8 mouse cellular contexts compared by ENCODE assay signal in the genomic region with DNA sequence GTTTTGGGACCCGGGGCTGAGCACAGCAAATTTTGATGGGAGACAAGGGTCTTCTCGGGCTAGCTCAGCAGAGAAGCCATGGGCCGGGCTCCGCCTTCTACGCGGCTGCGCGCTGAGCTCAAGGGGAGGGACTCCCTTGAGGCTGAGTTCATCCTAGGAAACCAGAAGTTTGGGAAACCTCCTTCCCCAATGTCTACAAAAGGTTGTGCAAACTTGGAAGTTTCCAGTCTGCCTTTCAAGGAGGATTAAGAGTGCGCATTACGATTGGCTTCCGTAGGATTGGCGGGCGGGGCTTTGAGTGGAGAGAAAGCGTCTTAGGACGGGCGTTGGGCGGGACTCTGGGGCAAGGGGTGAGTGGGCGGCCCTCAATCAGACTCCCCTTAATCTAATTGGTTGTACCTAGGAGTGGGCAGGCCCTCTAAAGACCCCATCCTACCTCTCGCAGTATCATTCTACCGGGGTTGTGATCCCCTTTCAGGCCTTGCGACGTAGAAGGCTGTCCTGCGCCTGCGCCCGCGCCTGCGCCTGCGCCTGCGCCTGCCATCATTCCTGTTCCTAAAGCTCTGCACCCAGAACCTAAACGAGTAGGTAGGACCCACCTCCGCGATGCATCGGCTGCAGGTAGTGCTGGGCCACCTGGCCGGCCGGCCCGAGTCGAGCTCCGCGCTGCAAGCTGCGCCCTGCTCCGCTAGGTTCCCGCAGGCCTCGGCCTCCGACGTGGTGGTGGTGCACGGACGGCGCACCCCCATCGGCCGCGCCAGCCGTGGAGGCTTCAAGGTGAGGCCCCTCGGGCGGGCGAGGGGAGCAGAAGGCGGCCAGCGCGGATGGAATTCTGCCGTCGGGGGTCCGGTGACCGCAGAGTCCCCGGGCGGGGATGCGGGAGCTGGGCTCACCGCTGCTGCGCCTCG. TPM values are rescaled to one million over a fixed set of nuclear protein-coding genes. Genes with fewer than 3 reads are reported as not detected.
A peak's percentile ranks its signal among the peaks of the same experiment; 100 is the strongest.
DNase-seq lines count a peak whose midpoint lies in the region; ATAC-seq and TF ChIP-seq lines count a peak whose summit lies in the region.

Gene Myd88, minus strand, starts transcription at position 503 of the 908 bp plus-strand sequence.

- H3K9ac ChIP-seq in heart, embryonic 15.5 days, result peak within 1 kb of the TSS; percentile 80
- peak within 1 kb of the TSS; percentile 92 for H3K9ac ChIP-seq in liver, embryonic 14.5 days (replicated peaks)
- peak within 1 kb of the TSS; percentile 80 for H3K9ac ChIP-seq in neural tube, embryonic 11.5 days (ENCODE audit: low read length)
- peak within 1 kb of the TSS; percentile 86 for H3K9ac ChIP-seq in stomach, postnatal 0 days (ENCODE audit: low read length)

- WGBS in forebrain, embryonic 10.5 days, result under 1% methylated on average over 68 of the region's 68 CpGs
- under 1% methylated on average over 68 of the region's 68 CpGs for WGBS in heart, embryonic 15.5 days
- WGBS in liver, embryonic 14.5 days (ENCODE audit: insufficient replicate concordance), result under 1% methylated on average over 68 of the region's 68 CpGs
- under 1% methylated on average over 64 of the region's 68 CpGs for WGBS in neural tube, embryonic 11.5 days
- whole genome bisulfite sequencing in stomach, postnatal 0 days, result under 1% methylated on average over 68 of the region's 68 CpGs

- DNase-seq in CD8-positive naive resting alpha-beta T cell, adult 2 months (ENCODE audit: low read depth in 2 of 2, low spot score in 2 of 2), result peak; percentile 87 to 91
- peak; percentile 91 for DNase-seq in c-Kit-positive CD71-negative TER-119-negative erythroid progenitor cells, embryonic 14.5 days (ENCODE audit: low read depth)
- peak; percentile 95 for DNase-seq in forebrain, embryonic 10.5 days (ENCODE audit: extremely low spot score, low spot score)
- peak; percentile 98 to 99 for DNase-seq in kidney, postnatal 25 days
- peak; percentile 84 to 89 (median 86) for DNase-seq in liver, embryonic 14.5 days (ENCODE audit: low read depth in 3 of 3, low spot score in 3 of 3)
- peak; percentile 93 for DNase-seq in neural tube, embryonic 11.5 days (ENCODE audit: low spot score)
- DNase-seq in stomach, postnatal 0 days (ENCODE audit: low spot score), result peak; percentile 98

- peak within 1 kb of the TSS; percentile 65 for H3K4me3 ChIP-seq in forebrain, embryonic 10.5 days
- H3K4me3 ChIP-seq in heart, embryonic 15.5 days, result peak within 1 kb of the TSS; percentile 84
- peak within 1 kb of the TSS; percentile 81 to 94 for H3K4me3 ChIP-seq in liver, embryonic 14.5 days (ENCODE audit: insufficient read depth in 1 of 2, low read depth in 2 of 2, low read length in 2 of 2)
- H3K4me3 ChIP-seq in neural tube, embryonic 11.5 days (ENCODE audit: low read depth, low read length), result peak within 1 kb of the TSS; percentile 62
- H3K4me3 ChIP-seq in stomach, postnatal 0 days (ENCODE audit: low read depth, low read length), result peak within 1 kb of the TSS; percentile 63

- H3K36me3 ChIP-seq in forebrain, embryonic 10.5 days (replicated peaks), result peaks cover 37% of the 10 kb centered on the region
- H3K36me3 ChIP-seq in heart, embryonic 15.5 days, result peaks cover 29% of the 10 kb centered on the region
- H3K36me3 ChIP-seq in liver, embryonic 14.5 days (replicated peaks; ENCODE audit: control insufficient read depth, insufficient read depth, low read depth), result no peaks in the 10 kb centered on the region
- peaks cover 4% of the 10 kb centered on the region for H3K36me3 ChIP-seq in neural tube, embryonic 11.5 days (ENCODE audit: control insufficient read depth, insufficient read depth, low read length)
- peaks cover 15% of the 10 kb centered on the region for H3K36me3 ChIP-seq in stomach, postnatal 0 days (ENCODE audit: control insufficient read depth, insufficient read depth, low read length)

- peaks cover 35% of the 10 kb centered on the region for H3K4me1 ChIP-seq in forebrain, embryonic 10.5 days
- H3K4me1 ChIP-seq in heart, embryonic 15.5 days (replicated peaks), result peaks cover 25% of the 10 kb centered on the region
- H3K4me1 ChIP-seq in liver, embryonic 14.5 days (replicated peaks; ENCODE audit: control insufficient read depth in 2 of 2, insufficient read depth in 2 of 2, low read length in 1 of 2), result peaks cover 11 to 23% of the 10 kb centered on the region in 2 experiments
- H3K4me1 ChIP-seq in neural tube, embryonic 11.5 days (ENCODE audit: control insufficient read depth, insufficient read depth, low read length), result peaks cover 15% of the 10 kb centered on the region
- peaks cover 5% of the 10 kb centered on the region for H3K4me1 ChIP-seq in stomach, postnatal 0 days (replicated peaks; ENCODE audit: control insufficient read depth, insufficient read depth)

- peak within 1 kb of the TSS; percentile 94 for H3K4me2 ChIP-seq in heart, embryonic 15.5 days
- peak within 1 kb of the TSS; percentile 99 for H3K4me2 ChIP-seq in liver, embryonic 14.5 days (ENCODE audit: low read depth)
- H3K4me2 ChIP-seq in neural tube, embryonic 11.5 days (ENCODE audit: low read depth), result peak within 1 kb of the TSS; percentile 84
- H3K4me2 ChIP-seq in stomach, postnatal 0 days (replicated peaks; ENCODE audit: low read depth), result peak within 1 kb of the TSS; percentile 70

- peaks cover 25% of the 10 kb centered on the region for H3K27me3 ChIP-seq in forebrain, embryonic 10.5 days (ENCODE audit: poor library complexity, severe bottlenecking)
- no peaks in the 10 kb centered on the region for H3K27me3 ChIP-seq in heart, embryonic 15.5 days
- no peaks in the 10 kb centered on the region for H3K27me3 ChIP-seq in liver, embryonic 14.5 days (ENCODE audit: control insufficient read depth, insufficient read depth, low read length)
- H3K27me3 ChIP-seq in neural tube, embryonic 11.5 days (ENCODE audit: control insufficient read depth, insufficient read depth, low read length), result peaks cover 7% of the 10 kb centered on the region; the same call in 1 of the 2 replicates
- H3K27me3 ChIP-seq in stomach, postnatal 0 days (ENCODE audit: control insufficient read depth, insufficient read depth, low read length), result no peaks in the 10 kb centered on the region

- no peak for TF ChIP-seq CTCF in liver, embryonic 14.5 days (IDR thresholded peaks at IDR 0.05; ENCODE audit: low read depth)
- TF ChIP-seq CTCF in stomach, postnatal 0 days (IDR thresholded peaks at IDR 0.05; ENCODE audit: low read depth), result no peak

- H3K27ac ChIP-seq in forebrain, embryonic 10.5 days, result peak within 1 kb of the TSS; percentile 89
- peak within 1 kb of the TSS; percentile 93 for H3K27ac ChIP-seq in heart, embryonic 15.5 days
- peak within 1 kb of the TSS; percentile 92 for H3K27ac ChIP-seq in liver, embryonic 14.5 days
- H3K27ac ChIP-seq in neural tube, embryonic 11.5 days (ENCODE audit: low read depth, low read length), result peak within 1 kb of the TSS; percentile 60
- peak within 1 kb of the TSS; percentile 93 for H3K27ac ChIP-seq in stomach, postnatal 0 days (replicated peaks)

- no peaks in the 10 kb centered on the region for H3K9me3 ChIP-seq in forebrain, embryonic 10.5 days
- H3K9me3 ChIP-seq in heart, embryonic 15.5 days (replicated peaks), result no peaks in the 10 kb centered on the region
- no peaks in the 10 kb centered on the region for H3K9me3 ChIP-seq in liver, embryonic 14.5 days (ENCODE audit: control insufficient read depth, low read length)
- H3K9me3 ChIP-seq in neural tube, embryonic 11.5 days (ENCODE audit: control insufficient read depth, low read length), result no peaks in the 10 kb centered on the region
- no peaks in the 10 kb centered on the region for H3K9me3 ChIP-seq in stomach, postnatal 0 days (ENCODE audit: control insufficient read depth, low read length)

- ATAC-seq in heart, embryonic 15.5 days (replicated peaks; ENCODE audit: insufficient number of reproducible peaks, insufficient read depth, low FRiP score, low read depth), result peak; percentile 96
- peak; percentile 95 for ATAC-seq in liver, embryonic 14.5 days (ENCODE audit: insufficient read depth)
- ATAC-seq in neural tube, embryonic 11.5 days (ENCODE audit: insufficient read depth, low FRiP score, low TSS enrichment), result peak; percentile 97
- peak; percentile 97 for ATAC-seq in stomach, postnatal 0 days (ENCODE audit: low FRiP score, low TSS enrichment)

- TF ChIP-seq EP300 in liver, embryonic 14.5 days (IDR thresholded peaks at IDR 0.05; ENCODE audit: low read depth), result no peak
- no peak for TF ChIP-seq EP300 in stomach, postnatal 0 days (optimal IDR thresholded peaks at IDR 0.05)

RNA-seq across cellular contexts. Expression of gene Myd88, which starts in this region (rescaled TPM):
- polyA plus RNA-seq in forebrain, embryonic 10.5 days (2016; fragmentation: Nextera tagmentation; extraction: Ambion mirVana), result 9.1 and 9.5 TPM in 2 replicates
- 14.9 and 20.0 TPM in 2 replicates for polyA plus RNA-seq in heart, embryonic 15.5 days (2015; fragmentation: Nextera tagmentation; extraction: Ambion mirVana)
- 5.8 and 6.4 TPM in 2 replicates for polyA plus RNA-seq in liver, embryonic 14.5 days (2012; rRNA removed)
- 15.0 and 15.8 TPM in 2 replicates for polyA plus RNA-seq in liver, embryonic 14.5 days (2014; fragmentation: Nextera tagmentation; extraction: Ambion mirVana)
- polyA plus RNA-seq in neural tube, embryonic 11.5 days (2014; fragmentation: Nextera tagmentation; extraction: Ambion mirVana), result 7.2 and 7.9 TPM in 2 replicates
- 40.8 and 41.5 TPM in 2 replicates for polyA plus RNA-seq in stomach, postnatal 0 days (2015; fragmentation: Nextera tagmentation; extraction: Ambion mirVana)

Comparison
In these comparisons a context has a peak if more than half of its experiments do, and no peak if none do; other contexts are left out.
1. Peak in every context shown above with its lines: DNase-seq, ATAC-seq, H3K4me3 ChIP-seq and H3K27ac ChIP-seq.